Comparison of ENCODE assay signal across 8 mouse cellular contexts in genomic region chr12:70914387-70914786, GRCm38 (mm10). TPM values are rescaled to one million over a fixed set of nuclear protein-coding genes. Genes with fewer than 3 reads are reported as not detected.
DNase-seq lines count a peak whose midpoint lies in the region; ATAC-seq and TF ChIP-seq lines count a peak whose summit lies in the region.

No protein-coding gene starts in this region.

- peak; percentile 76 for TF ChIP-seq CTCF in forebrain, postnatal 0 days (IDR thresholded peaks at IDR 0.05; ENCODE audit: low read depth)

- no peaks in the 10 kb centered on the region for H3K9me3 ChIP-seq in heart, embryonic 10.5 days
- H3K9me3 ChIP-seq in heart, embryonic 11.5 days (replicated peaks; ENCODE audit: control insufficient read depth, low read length) = no peaks in the 10 kb centered on the region
- no peaks in the 10 kb centered on the region for H3K9me3 ChIP-seq in forebrain, postnatal 0 days (ENCODE audit: low read length)

- no peak for ATAC-seq in heart, embryonic 11.5 days (replicated peaks; ENCODE audit: insufficient number of reproducible peaks, low FRiP score, low TSS enrichment)
- ATAC-seq in forebrain, postnatal 0 days = peak; percentile 42

- no peak overlapping the region for H3K9ac ChIP-seq in heart, embryonic 11.5 days (ENCODE audit: low read depth, low read length)
- H3K9ac ChIP-seq in forebrain, postnatal 0 days = no peak overlapping the region

- H3K36me3 ChIP-seq in heart, embryonic 10.5 days = no peaks in the 10 kb centered on the region
- H3K36me3 ChIP-seq in heart, embryonic 11.5 days (ENCODE audit: control insufficient read depth, insufficient read depth, low read length) = no peaks in the 10 kb centered on the region
- H3K36me3 ChIP-seq in forebrain, postnatal 0 days (ENCODE audit: insufficient read depth) = no peaks in the 10 kb centered on the region

- peak; percentile 75 for DNase-seq in heart, embryonic 10.5 days (ENCODE audit: low spot score)
- peak; percentile 36 to 57 for DNase-seq in right cerebral cortex, adult 2 months (ENCODE audit: low spot score in 2 of 2)
- DNase-seq in right cerebral cortex, postnatal 36 days (ENCODE audit: low spot score in 2 of 2) = no peak
- peak; percentile 59 for DNase-seq in T-cell, adult 2 months (ENCODE audit: low spot score)
- DNase-seq in forebrain, postnatal 0 days = peak; percentile 86
- DNase-seq in right cerebral cortex, postnatal 25 days = peak; percentile 20
- no peak for DNase-seq in urinary bladder, postnatal 10 days (ENCODE audit: low spot score)

- H3K4me2 ChIP-seq in heart, embryonic 11.5 days = no peak overlapping the region
- H3K4me2 ChIP-seq in forebrain, postnatal 0 days (ENCODE audit: low read depth) = no peak overlapping the region

- H3K4me1 ChIP-seq in heart, embryonic 10.5 days = peaks cover 8% of the 10 kb centered on the region; the same call in 1 of the 2 replicates
- H3K4me1 ChIP-seq in heart, embryonic 11.5 days (ENCODE audit: control insufficient read depth, insufficient read depth, low read length) = no peaks in the 10 kb centered on the region
- H3K4me1 ChIP-seq in forebrain, postnatal 0 days (ENCODE audit: insufficient read depth) = no peaks in the 10 kb centered on the region

- no peak overlapping the region for H3K27ac ChIP-seq in heart, embryonic 10.5 days
- H3K27ac ChIP-seq in heart, embryonic 11.5 days (ENCODE audit: low read depth, low read length) = no peak overlapping the region
- no peak overlapping the region for H3K27ac ChIP-seq in forebrain, postnatal 0 days (ENCODE audit: low read depth, low read length)

- H3K4me3 ChIP-seq in heart, embryonic 10.5 days = no peak overlapping the region
- no peak overlapping the region for H3K4me3 ChIP-seq in heart, embryonic 11.5 days (ENCODE audit: low read depth, low read length)
- no peak overlapping the region for H3K4me3 ChIP-seq in forebrain, postnatal 0 days (ENCODE audit: low read depth, low read length)

- H3K27me3 ChIP-seq in heart, embryonic 10.5 days (ENCODE audit: insufficient read depth, poor library complexity, severe bottlenecking) = no peaks in the 10 kb centered on the region
- no peaks in the 10 kb centered on the region for H3K27me3 ChIP-seq in heart, embryonic 11.5 days (ENCODE audit: control insufficient read depth, insufficient read depth, low read length)
- no peaks in the 10 kb centered on the region for H3K27me3 ChIP-seq in forebrain, postnatal 0 days (ENCODE audit: insufficient read depth, low read length)

- WGBS in heart, embryonic 10.5 days = 60% methylated on average over 11 of the region's 11 CpGs
- WGBS in heart, embryonic 11.5 days (ENCODE audit: insufficient replicate concordance) = 53% methylated on average over 11 of the region's 11 CpGs
- WGBS in forebrain, postnatal 0 days = 51% methylated on average over 11 of the region's 11 CpGs

RNA-seq across cellular contexts. Expression of gene Actr10, which starts 23.3 kb away (rescaled TPM):
- polyA plus RNA-seq in heart, embryonic 10.5 days (2016; fragmentation: Nextera tagmentation; extraction: Ambion mirVana) = 194 and 197 TPM in 2 replicates
- 201 and 216 TPM in 2 replicates for polyA plus RNA-seq in heart, embryonic 11.5 days (2014; fragmentation: Nextera tagmentation; extraction: Ambion mirVana)
- 105 and 112 TPM in 2 replicates for total RNA-seq in forebrain, postnatal 0 days (2014; rRNA removed)
- 196 and 282 TPM in 2 replicates for polyA plus RNA-seq in forebrain, postnatal 0 days (2015; fragmentation: Nextera tagmentation; extraction: Ambion mirVana)

Comparison
In these comparisons a context has a peak if more than half of its experiments do, and no peak if none do; other contexts are left out.
1. DNase-seq: peak in heart, embryonic 10.5 days (single experiment), right cerebral cortex, adult 2 months (2 of 2), T-cell, adult 2 months (single experiment), forebrain, postnatal 0 days (single experiment) and right cerebral cortex, postnatal 25 days (single experiment); none in right cerebral cortex, postnatal 36 days (0 of 2) and urinary bladder, postnatal 10 days (single experiment).